Mouse (Mus musculus): ENCODE measurements around the gene Casc3. TPM values are rescaled to one million over a fixed set of nuclear protein-coding genes. Genes with fewer than 3 reads are reported as not detected.

Gene Casc3
- polyA plus RNA-seq, 1 experiment from 2014 or later, result 49.0 TPM

DNA sequence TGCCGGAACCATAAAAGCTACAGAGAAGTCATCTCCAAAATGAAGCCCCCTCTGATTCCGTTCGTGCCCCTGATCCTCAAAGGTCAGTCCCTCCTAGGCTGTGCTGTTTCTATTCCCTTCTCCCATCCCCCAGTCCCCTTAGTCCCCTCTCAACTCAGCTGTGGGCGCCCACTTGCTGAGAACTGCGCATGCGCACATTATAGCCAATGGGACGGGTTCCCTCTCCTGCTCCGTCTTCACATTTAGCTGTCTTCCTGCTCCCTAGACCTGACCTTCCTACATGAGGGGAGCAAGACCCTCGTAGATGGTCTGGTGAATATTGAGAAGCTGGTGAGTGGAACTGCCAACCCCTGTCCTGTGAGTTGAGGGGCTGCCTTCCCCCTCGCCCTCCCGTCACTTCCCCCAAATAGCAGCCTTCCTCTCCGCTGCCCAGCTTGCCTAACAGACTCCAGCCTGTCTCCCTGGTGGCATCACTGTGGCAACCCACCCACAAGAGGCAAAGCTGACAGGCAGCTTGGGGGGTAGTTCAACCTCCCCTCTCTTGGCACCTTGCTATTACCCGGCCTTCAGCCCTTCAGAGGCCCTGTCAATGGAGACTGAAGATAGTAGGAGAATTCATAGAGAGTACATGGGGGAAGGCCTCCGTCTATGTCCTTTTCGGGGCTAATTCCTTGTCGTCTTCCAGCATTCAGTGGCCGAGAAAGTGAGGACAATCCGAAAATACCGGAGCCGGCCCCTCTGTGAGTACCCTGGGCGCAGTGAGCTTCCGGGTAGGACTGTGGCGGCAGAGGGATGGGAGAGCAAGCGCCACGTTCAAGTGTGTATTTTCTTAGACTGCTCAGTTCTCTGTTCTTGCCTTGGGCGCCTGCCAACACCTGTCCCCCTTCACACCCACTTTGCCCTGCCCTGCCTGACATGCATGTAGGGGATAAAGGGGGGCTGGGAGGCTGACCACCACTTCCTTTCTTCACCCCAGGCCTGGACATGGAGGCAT, 45.7 kb downstream of the Casc3 start:
- Histone ChIP-seq H3K4me3 (no peak overlapping the region), H3K27ac (replicated peaks) (peak overlapping the region; percentile 74), H3K27me3 (ENCODE audit: low read depth, poor library complexity, severe bottlenecking) (peaks cover 34% of the 10 kb centered on the region), H3K36me3 (no peaks in the 10 kb centered on the region), H3K4me1 (peaks cover 36% of the 10 kb centered on the region), H3K9me3 (replicated peaks) (no peaks in the 10 kb centered on the region)
- whole genome bisulfite sequencing, result 71% methylated on average over 26 of the region's 26 CpGs
- peak; percentile 50 for DNase-seq (ENCODE audit: low spot score)

DNA sequence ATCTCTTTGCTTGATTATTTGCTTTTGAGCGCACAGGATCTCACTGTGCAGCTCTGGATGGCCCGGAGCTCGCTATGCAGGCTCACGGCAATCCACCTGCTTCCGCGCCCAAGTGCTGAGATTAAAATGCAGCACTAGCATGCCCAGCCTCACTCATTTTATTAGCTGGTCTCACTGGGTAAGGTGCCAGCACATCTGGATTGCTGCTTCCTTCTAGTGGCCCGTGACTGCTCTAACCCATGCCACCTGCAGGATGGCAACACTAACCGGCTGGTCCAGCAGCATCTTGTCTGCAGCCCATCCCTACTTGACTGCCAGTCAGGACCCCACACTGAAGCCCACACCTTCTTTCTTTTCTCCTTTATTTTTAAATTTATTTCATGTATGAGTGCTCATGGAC, 49.4 kb downstream of the Casc3 start:
- Histone ChIP-seq H3K9me3 (replicated peaks) (no peaks in the 10 kb centered on the region), H3K4me3 (no peak overlapping the region), H3K27ac (replicated peaks) (no peak overlapping the region), H3K36me3 (no peaks in the 10 kb centered on the region), H3K27me3 (ENCODE audit: low read depth, poor library complexity, severe bottlenecking) (peaks cover 25% of the 10 kb centered on the region), H3K4me1 (peaks cover 35% of the 10 kb centered on the region)
- WGBS, result 91% methylated on average over 8 of the region's 8 CpGs
- no peak for DNase-seq (ENCODE audit: low spot score)

DNA sequence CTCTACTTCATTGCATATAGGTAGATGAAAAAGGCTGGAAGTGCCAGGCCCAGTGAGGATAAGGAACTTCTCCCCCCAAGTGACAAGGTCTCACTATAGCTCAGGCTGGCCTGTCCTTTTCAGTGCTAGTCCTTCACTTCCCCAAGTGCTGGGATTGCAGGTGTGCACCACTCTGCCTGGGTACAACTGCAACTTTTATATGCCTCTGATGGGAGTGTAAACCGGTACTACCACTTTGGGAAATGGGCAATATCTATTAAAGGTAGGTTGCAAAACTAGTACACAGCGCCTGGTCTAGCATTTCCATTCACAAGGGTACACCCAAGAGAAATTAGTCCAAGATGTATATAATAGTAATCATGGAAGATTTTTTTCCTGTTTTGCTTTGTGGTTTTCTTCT, 50.0 kb downstream of the Casc3 start:
- Histone ChIP-seq H3K4me1 (peaks cover 29% of the 10 kb centered on the region), H3K9me3 (replicated peaks) (no peaks in the 10 kb centered on the region), H3K27me3 (ENCODE audit: low read depth, poor library complexity, severe bottlenecking) (peaks cover 19% of the 10 kb centered on the region), H3K4me3 (no peak overlapping the region), H3K36me3 (no peaks in the 10 kb centered on the region), H3K27ac (replicated peaks) (no peak overlapping the region)
- WGBS, result 89% methylated on average over 2 of the region's 2 CpGs
- no peak for DNase-seq (ENCODE audit: low spot score)

DNA sequence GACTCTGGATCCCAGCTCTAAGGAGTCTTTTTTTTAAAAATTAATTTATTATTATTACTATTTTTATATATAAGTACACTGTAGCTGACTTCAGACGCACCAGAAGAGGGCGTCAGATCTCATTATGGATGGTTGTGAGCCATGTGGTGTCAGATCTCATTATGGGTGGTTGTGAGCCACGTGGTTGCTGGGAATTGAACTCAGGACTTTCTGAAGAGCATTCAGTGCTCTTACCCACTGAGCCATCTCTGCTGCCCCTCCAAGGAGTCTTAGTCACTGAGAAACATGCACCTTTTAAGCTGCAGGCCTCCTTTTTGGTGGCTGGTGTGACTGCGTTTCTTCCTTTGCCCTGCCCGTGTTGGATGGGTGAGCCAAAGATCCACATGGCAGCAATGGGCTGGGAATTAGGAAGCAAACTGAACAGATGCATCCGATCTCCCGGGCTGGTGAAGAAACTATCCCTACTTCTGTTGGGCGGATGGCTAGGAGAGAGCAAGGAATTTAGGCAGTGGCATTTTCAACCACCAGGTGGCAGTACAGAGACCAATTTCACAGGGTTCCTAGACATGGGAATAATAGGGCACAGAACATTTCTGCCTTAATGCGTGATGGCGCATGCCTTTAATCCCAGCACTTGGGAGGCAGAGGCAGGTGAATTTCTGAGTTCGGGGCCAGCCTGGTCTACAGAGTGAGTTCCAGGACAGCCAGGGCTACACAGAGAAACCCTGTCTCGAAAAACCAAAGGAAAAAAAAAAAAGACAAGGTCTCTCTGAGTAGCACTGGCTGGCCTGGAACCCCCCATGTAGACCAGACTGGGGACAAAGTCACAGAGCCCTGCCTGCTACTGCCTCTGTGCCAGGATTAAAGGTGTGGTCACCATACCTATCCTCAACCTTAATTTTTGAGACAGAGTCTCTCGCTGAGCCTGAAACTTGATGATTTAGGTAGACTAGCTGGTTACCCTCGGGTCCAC, 54.3 kb downstream of the Casc3 start:
- H3K27me3 ChIP-seq (ENCODE audit: low read depth, poor library complexity, severe bottlenecking), result no peaks in the 10 kb centered on the region
- peak; percentile 87 for DNase-seq (ENCODE audit: low spot score)
- 34% methylated on average over 14 of the region's 14 CpGs for WGBS
- 0 out of 2 replicates have a peak overlapping the region, but pooled peaks have one; percentile 33 for H3K27ac ChIP-seq (replicated peaks)
- H3K9me3 ChIP-seq (replicated peaks), result no peaks in the 10 kb centered on the region
- no peak overlapping the region for H3K4me3 ChIP-seq
- H3K4me1 ChIP-seq, result peaks cover 13% of the 10 kb centered on the region
- H3K36me3 ChIP-seq, result no peaks in the 10 kb centered on the region

DNA sequence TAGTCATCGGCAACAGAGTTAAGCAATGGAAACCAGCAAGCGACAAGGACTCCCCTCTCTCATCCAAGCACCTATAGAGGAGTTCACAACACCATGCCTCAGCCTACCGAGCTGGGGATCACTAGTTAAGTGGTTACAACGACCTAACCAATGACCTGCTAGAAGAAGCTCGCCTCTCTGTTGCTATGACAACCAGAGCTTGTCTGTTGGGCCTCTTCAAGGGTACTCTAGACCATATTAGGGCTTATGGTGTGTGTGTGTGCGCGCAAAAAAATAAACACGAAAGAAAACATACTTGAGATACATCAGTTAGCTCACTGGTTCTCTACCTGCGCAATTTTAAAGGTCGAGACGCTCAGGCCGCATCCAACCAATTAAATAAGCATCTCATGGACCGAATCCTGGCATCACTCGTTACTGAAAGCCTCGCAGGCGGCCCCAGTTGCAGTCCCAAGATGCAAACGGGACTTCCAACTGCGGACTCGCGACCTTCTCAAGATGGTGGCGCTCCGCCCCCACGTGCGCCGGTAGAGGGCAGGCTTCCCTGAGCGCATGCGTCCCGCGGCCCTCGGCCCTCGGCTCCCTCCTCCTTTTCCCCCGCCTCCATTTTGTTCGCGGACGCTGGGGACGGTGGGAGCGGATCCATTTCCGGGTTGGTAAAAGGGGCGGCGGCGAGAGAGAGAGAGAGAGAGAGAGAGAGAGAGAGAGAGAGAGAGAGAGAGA, 58.5 kb downstream of the Casc3 start, which contains the start of gene Wipf2:
TSS of gene Wipf2 (plus strand) at position 611 of the 723 bp plus-strand sequence.
- Histone ChIP-seq H3K9me3 (replicated peaks) (0 out of 2 replicates have a peak, but pooled peaks cover 4% of the 10 kb centered on the region), H3K4me1 (peaks cover 29% of the 10 kb centered on the region), H3K4me3 (peak within 1 kb of the TSS; percentile 69), H3K27ac (replicated peaks) (peak within 1 kb of the TSS; percentile 94), H3K27me3 (ENCODE audit: low read depth, poor library complexity, severe bottlenecking) (no peaks in the 10 kb centered on the region), H3K36me3 (peaks cover 24% of the 10 kb centered on the region)
- DNase-seq (ENCODE audit: low spot score), result peak; percentile 96
- 6% methylated on average over 40 of the region's 41 CpGs for WGBS

DNA sequence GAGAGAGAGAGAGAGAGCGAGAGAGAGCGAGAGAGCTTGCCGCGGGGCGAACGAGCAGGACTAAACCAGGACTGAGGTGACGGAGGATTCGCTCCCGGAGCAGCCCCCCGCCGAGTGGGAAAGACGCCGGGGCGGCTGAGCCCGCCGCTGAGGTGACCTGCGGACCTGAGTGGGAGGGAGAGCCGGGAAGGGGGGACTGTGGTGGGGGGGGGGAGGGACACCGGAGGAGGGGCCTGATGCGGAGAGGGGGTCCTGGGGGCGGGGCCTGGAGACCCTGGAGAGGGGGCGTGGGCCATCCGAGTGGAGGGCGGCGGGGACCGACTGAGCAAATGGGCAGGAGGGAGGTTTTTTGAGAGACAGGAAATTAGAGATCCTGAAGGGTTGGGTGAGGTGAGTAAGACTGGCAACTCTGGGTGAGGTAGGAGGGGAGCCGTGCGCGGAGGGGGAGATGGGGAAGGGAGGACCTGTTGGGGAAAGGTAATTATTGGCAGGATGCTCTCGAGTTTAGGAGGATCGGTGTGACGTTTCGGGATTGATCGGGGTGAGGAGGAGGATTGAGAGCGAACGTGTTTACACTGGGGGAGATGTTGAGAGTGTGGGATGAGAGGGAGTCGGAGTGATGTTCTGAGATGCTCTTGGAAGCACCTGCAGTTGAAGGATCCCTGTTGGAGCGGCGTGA, 59.2 kb downstream of the Casc3 start:
- no peaks in the 10 kb centered on the region for H3K27me3 ChIP-seq (ENCODE audit: low read depth, poor library complexity, severe bottlenecking)
- WGBS, result under 1% methylated on average over 39 of the region's 39 CpGs
- H3K36me3 ChIP-seq, result peaks cover 31% of the 10 kb centered on the region
- peak overlapping the region; percentile 69 for H3K4me3 ChIP-seq
- H3K9me3 ChIP-seq (replicated peaks), result 0 out of 2 replicates have a peak, but pooled peaks cover 4% of the 10 kb centered on the region
- DNase-seq (ENCODE audit: low spot score), result peak; percentile 83
- peaks cover 28% of the 10 kb centered on the region for H3K4me1 ChIP-seq
- peak overlapping the region; percentile 94 for H3K27ac ChIP-seq (replicated peaks)

DNA sequence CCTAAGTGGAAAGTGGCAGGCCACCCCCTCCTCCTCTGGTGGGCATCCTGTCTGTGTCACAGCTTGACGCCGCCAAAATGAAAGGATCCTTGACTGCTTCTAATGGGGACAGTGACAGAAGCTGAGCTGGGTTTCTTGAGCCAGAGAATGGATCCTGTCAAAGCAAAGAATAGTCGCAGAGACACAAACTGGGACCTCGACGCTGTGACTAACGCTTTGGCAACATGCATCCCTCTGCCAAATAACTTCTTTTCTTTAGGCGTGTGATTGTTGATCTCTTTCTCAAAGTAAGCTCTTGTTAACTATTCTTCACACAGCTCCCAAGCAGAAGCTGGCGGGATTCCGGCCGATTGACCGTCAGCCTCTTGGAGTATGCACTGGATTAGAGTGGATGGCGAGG, 62.6 kb downstream of the Casc3 start:
- Histone ChIP-seq H3K27me3 (ENCODE audit: low read depth, poor library complexity, severe bottlenecking) (no peaks in the 10 kb centered on the region), H3K36me3 (peaks cover 63% of the 10 kb centered on the region), H3K4me3 (no peak overlapping the region), H3K27ac (replicated peaks) (no peak overlapping the region), H3K9me3 (replicated peaks) (0 out of 2 replicates have a peak, but pooled peaks cover 4% of the 10 kb centered on the region), H3K4me1 (peaks cover 39% of the 10 kb centered on the region)
- DNase-seq (ENCODE audit: low spot score), result peak; percentile 42
- WGBS, result 76% methylated on average over 12 of the region's 12 CpGs

DNA sequence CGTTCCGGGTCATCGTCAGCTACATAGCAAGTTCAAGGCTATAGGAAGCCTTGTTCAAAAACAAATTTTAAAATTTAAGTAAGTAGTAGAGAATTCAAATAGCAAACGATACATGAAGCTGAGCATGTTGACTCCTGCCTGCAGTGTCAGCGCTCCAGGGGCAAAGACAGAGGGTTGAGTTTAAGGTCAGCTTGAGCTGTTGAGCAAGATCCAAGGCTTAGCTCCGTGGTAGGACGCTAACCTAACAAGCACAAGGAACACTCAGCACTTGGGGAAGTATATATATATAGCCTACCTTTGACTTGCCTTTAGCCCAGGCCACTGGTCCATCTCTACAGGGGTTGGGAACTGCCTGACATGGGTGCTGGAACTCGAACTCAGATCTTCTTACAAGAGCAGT, 65.2 kb downstream of the Casc3 start:
- Histone ChIP-seq H3K36me3 (peaks cover 86% of the 10 kb centered on the region), H3K9me3 (replicated peaks) (0 out of 2 replicates have a peak, but pooled peaks cover 4% of the 10 kb centered on the region), H3K27me3 (ENCODE audit: low read depth, poor library complexity, severe bottlenecking) (no peaks in the 10 kb centered on the region), H3K4me1 (peaks cover 21% of the 10 kb centered on the region), H3K4me3 (no peak overlapping the region), H3K27ac (replicated peaks) (no peak overlapping the region)
- DNase-seq (ENCODE audit: low spot score), result no peak
- WGBS, result 95% methylated on average over 8 of the region's 8 CpGs

DNA sequence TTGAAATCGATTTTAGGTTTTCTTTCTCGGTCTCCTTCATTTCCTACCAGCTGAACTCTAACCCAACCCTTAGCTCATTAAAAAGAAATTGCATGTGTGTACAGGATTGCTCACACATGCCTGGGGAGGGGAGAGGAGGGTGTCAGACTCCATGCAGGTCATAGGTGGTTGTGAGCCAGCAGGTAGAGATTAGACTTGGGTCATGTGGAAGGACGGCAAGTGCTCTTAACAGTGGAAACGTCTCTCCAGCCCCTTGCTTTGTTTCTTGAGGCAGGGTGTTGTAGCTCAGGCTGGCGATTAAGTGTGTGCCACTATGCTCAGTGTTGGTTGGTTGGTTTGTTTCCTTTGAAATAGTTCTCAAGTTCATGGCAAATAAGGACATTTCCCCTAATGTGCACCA, 66.1 kb downstream of the Casc3 start:
- Histone ChIP-seq H3K36me3 (peaks cover 94% of the 10 kb centered on the region), H3K27me3 (ENCODE audit: low read depth, poor library complexity, severe bottlenecking) (no peaks in the 10 kb centered on the region), H3K27ac (replicated peaks) (no peak overlapping the region), H3K9me3 (replicated peaks) (0 out of 2 replicates have a peak, but pooled peaks cover 4% of the 10 kb centered on the region), H3K4me1 (peaks cover 21% of the 10 kb centered on the region), H3K4me3 (no peak overlapping the region)
- 88% methylated on average over 5 of the region's 5 CpGs for WGBS
- no peak for DNase-seq (ENCODE audit: low spot score)

DNA sequence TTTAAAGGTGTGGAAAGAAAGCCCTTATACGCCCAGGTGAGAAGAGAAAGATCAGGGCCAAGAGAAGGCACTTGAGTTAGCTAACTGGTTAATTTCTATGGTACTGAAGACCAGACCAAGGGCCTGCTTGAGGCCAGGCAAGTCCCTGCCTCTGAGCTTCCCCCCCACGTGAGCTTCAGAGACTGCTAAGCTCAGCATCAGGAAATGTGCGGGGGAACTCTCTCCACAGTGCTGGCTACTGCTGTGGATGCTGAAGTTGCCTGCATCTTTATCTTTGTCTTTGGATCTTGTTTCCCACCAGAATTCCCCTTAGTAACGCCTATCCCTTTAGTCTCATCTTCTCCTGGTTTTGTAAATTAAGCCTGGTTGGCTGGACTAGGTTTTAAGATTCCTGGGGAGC, 66.7 kb downstream of the Casc3 start:
- 64% methylated on average over 4 of the region's 4 CpGs for WGBS
- H3K4me1 ChIP-seq, result peaks cover 21% of the 10 kb centered on the region
- 0 out of 2 replicates have a peak overlapping the region, but pooled peaks have one; percentile 13 for H3K27ac ChIP-seq (replicated peaks)
- no peak for DNase-seq (ENCODE audit: low spot score)
- H3K36me3 ChIP-seq, result peaks cover 89% of the 10 kb centered on the region
- H3K4me3 ChIP-seq, result no peak overlapping the region
- H3K27me3 ChIP-seq (ENCODE audit: low read depth, poor library complexity, severe bottlenecking), result no peaks in the 10 kb centered on the region
- 0 out of 2 replicates have a peak, but pooled peaks cover 3% of the 10 kb centered on the region for H3K9me3 ChIP-seq (replicated peaks)

DNA sequence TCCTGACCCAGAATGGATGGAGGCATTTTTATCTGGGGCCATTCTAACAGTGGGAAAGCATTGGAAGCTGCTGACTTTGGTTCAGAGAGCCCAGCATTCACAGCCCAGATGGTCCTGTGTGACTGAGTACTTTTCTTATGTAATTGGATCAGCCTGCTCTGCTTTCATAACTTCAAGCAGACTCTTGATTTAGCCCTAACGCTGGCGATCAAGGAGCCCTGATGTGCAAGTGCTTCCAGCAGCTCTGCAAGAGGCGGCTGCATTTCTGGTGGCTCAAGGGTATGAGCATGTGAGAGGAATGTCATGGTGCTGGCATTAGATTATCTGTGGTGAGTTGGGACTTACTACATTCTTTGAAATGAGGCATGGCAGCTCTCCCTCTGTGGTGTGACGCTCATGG, 67.3 kb downstream of the Casc3 start:
- WGBS, result 74% methylated on average over 4 of the region's 4 CpGs
- no peaks in the 10 kb centered on the region for H3K9me3 ChIP-seq (replicated peaks)
- H3K4me1 ChIP-seq, result peaks cover 24% of the 10 kb centered on the region
- peaks cover 83% of the 10 kb centered on the region for H3K36me3 ChIP-seq
- no peaks in the 10 kb centered on the region for H3K27me3 ChIP-seq (ENCODE audit: low read depth, poor library complexity, severe bottlenecking)
- DNase-seq (ENCODE audit: low spot score), result no peak
- H3K4me3 ChIP-seq, result no peak overlapping the region
- H3K27ac ChIP-seq (replicated peaks), result no peak overlapping the region
